Mouse (Mus musculus): ENCODE results near the gene Tmem120a.

Tmem120a gene

GRCm38 (mm10) chr5:135743741-135744609 is at the start of gene Tmem120a:
Gene Tmem120a, minus strand, starts transcription at chr5:135744448.
- DNase-seq: peak; percentile 90 to 93

GRCm38 (mm10) chr5:135782901-135783300 is 38.7 kb upstream of the Tmem120a start:
- DNase-seq: no peak

GRCm38 (mm10) chr5:135780331-135780730 is 36.1 kb upstream of the Tmem120a start:
- DNase-seq: no peak

- peak; percentile 99 to 100 for DNase-seq
Observed at GRCm38 (mm10) chr5:135778471-135779445, 34.5 kb upstream of the Tmem120a start, which contains the start of gene Mdh2. Gene Mdh2, plus strand, starts transcription at chr5:135778480.

- DNase-seq: no peak
Observed at GRCm38 (mm10) chr5:135777796-135778470, 33.7 kb upstream of the Tmem120a start, which contains the start of gene Styxl1. Gene Styxl1, minus strand, starts transcription at chr5:135778385.

GRCm38 (mm10) chr5:135776546-135776945 is 32.3 kb upstream of the Tmem120a start:
- DNase-seq: no peak

- no peak for DNase-seq
Observed at GRCm38 (mm10) chr5:135772519-135772918, 28.3 kb upstream of the Tmem120a start.

- DNase-seq: no peak
Observed at GRCm38 (mm10) chr5:135764971-135765370, 20.7 kb upstream of the Tmem120a start.

- DNase-seq: peak; percentile 73 to 80
Observed at GRCm38 (mm10) chr5:135763526-135763925, 19.3 kb upstream of the Tmem120a start.

GRCm38 (mm10) chr5:135761881-135762280 is 17.6 kb upstream of the Tmem120a start:
- DNase-seq: no peak

- DNase-seq: no peak
Observed at GRCm38 (mm10) chr5:135751595-135751994, 7.3 kb upstream of the Tmem120a start.

GRCm38 (mm10) chr5:135751041-135751440 is 6.8 kb upstream of the Tmem120a start:
- DNase-seq: no peak

GRCm38 (mm10) chr5:135744742-135745141 is 494 bp upstream of the Tmem120a start:
- DNase-seq: no peak

- DNase-seq: no peak
Observed at GRCm38 (mm10) chr5:135742941-135743740, 1.1 kb downstream of the Tmem120a start.

GRCm38 (mm10) chr5:135742156-135742555 is 2.1 kb downstream of the Tmem120a start:
- DNase-seq: no peak

GRCm38 (mm10) chr5:135738266-135738665 is 6.0 kb downstream of the Tmem120a start:
- DNase-seq: no peak

GRCm38 (mm10) chr5:135737154-135737553 is 7.1 kb downstream of the Tmem120a start:
- no peak for DNase-seq

GRCm38 (mm10) chr5:135736544-135736943 is 7.7 kb downstream of the Tmem120a start:
- no peak for DNase-seq

- no peak for DNase-seq
Observed at GRCm38 (mm10) chr5:135735741-135736140, 8.5 kb downstream of the Tmem120a start.

- DNase-seq: no peak
Observed at GRCm38 (mm10) chr5:135734057-135734680, 10.1 kb downstream of the Tmem120a start.

GRCm38 (mm10) chr5:135733071-135733470 is 11.2 kb downstream of the Tmem120a start:
- no peak for DNase-seq
